Mouse (Mus musculus) brain, embryonic 18.5 days (tissue): Measurements from ENCODE around the gene Cgref1.

Experiments
- DNase-seq: peaks from one replicate; pipeline ENCODE4 v3.0.0-alpha.2; 2012; ENCODE audit warnings: low read depth, low spot score

Gene Cgref1

GRCm38 (mm10) chr5:30917891-30918670 is 27.3 kb downstream of the Cgref1 start:
- no peak for DNase-seq

- DNase-seq = no peak
Measured at GRCm38 (mm10) chr5:30917348-30917747, 28.0 kb downstream of the Cgref1 start.

GRCm38 (mm10) chr5:30916841-30917240 is 28.6 kb downstream of the Cgref1 start:
- DNase-seq = no peak

- DNase-seq = peak; percentile 93
Measured at GRCm38 (mm10) chr5:30915974-30916433, 29.4 kb downstream of the Cgref1 start.

- no peak for DNase-seq
Measured at GRCm38 (mm10) chr5:30915456-30915855, 29.9 kb downstream of the Cgref1 start.

- no peak for DNase-seq
Measured at GRCm38 (mm10) chr5:30914849-30915248, 30.5 kb downstream of the Cgref1 start.

- no peak for DNase-seq
Measured at GRCm38 (mm10) chr5:30914101-30914635, 31.2 kb downstream of the Cgref1 start.

- DNase-seq = no peak
Measured at GRCm38 (mm10) chr5:30913060-30913841, 32.1 kb downstream of the Cgref1 start, which contains the start of gene Emilin1. TSS of gene Emilin1 (plus strand) at chr5:30913402.

- DNase-seq = no peak
Measured at GRCm38 (mm10) chr5:30912156-30912555, 33.2 kb downstream of the Cgref1 start.

GRCm38 (mm10) chr5:30910481-30910880 is 34.9 kb downstream of the Cgref1 start:
- DNase-seq = no peak

- no peak for DNase-seq
Measured at GRCm38 (mm10) chr5:30909863-30910262, 35.5 kb downstream of the Cgref1 start.

GRCm38 (mm10) chr5:30909300-30909659 is 36.1 kb downstream of the Cgref1 start:
- no peak for DNase-seq

- DNase-seq = no peak
Measured at GRCm38 (mm10) chr5:30908426-30909299, 36.7 kb downstream of the Cgref1 start.

GRCm38 (mm10) chr5:30907413-30908059 is 37.9 kb downstream of the Cgref1 start, which contains the start of gene Ost4:
TSS of gene Ost4 (minus strand) at chr5:30907788.
- DNase-seq = peak; percentile 89

GRCm38 (mm10) chr5:30901860-30902259 is 43.5 kb downstream of the Cgref1 start:
- DNase-seq = no peak

GRCm38 (mm10) chr5:30890375-30890774 is 55.0 kb downstream of the Cgref1 start:
- no peak for DNase-seq

- DNase-seq = no peak
Measured at GRCm38 (mm10) chr5:30889088-30889754, 56.2 kb downstream of the Cgref1 start.

- DNase-seq = peak; percentile 91
Measured at GRCm38 (mm10) chr5:30888337-30889087, 56.9 kb downstream of the Cgref1 start, which contains the start of gene Agbl5. TSS of gene Agbl5 (plus strand) at chr5:30888694.

GRCm38 (mm10) chr5:30887858-30888336 is 57.5 kb downstream of the Cgref1 start:
- DNase-seq = peak; percentile 89
